Mouse (Mus musculus): ENCODE measurements around the gene Shank1.

Shank1 gene

GRCm38 (mm10) chr7:44341119-44341518, 31.1 kb downstream of the Shank1 start:
- no peak for DNase-seq (ENCODE audit: low read depth)

GRCm38 (mm10) chr7:44341714-44342113, 31.7 kb downstream of the Shank1 start:
- no peak for DNase-seq (ENCODE audit: low read depth)

GRCm38 (mm10) chr7:44343459-44344015, 33.5 kb downstream of the Shank1 start:
- DNase-seq (ENCODE audit: low read depth): no peak

- DNase-seq (ENCODE audit: low read depth): no peak
Observed at GRCm38 (mm10) chr7:44344622-44345021, 34.6 kb downstream of the Shank1 start.

GRCm38 (mm10) chr7:44349043-44349442, 39.0 kb downstream of the Shank1 start:
- no peak for DNase-seq (ENCODE audit: low read depth)

- peak; percentile 40 for DNase-seq (ENCODE audit: low read depth)
Observed at GRCm38 (mm10) chr7:44350957-44351711, 41.1 kb downstream of the Shank1 start.

- DNase-seq (ENCODE audit: low read depth): no peak
Observed at GRCm38 (mm10) chr7:44351881-44352749, 42.1 kb downstream of the Shank1 start.

GRCm38 (mm10) chr7:44352750-44353600, 42.9 kb downstream of the Shank1 start:
- no peak for DNase-seq (ENCODE audit: low read depth)

- no peak for DNase-seq (ENCODE audit: low read depth)
Observed at GRCm38 (mm10) chr7:44353601-44354340, 43.7 kb downstream of the Shank1 start.

- no peak for DNase-seq (ENCODE audit: low read depth)
Observed at GRCm38 (mm10) chr7:44355411-44355810, 45.4 kb downstream of the Shank1 start.

- no peak for DNase-seq (ENCODE audit: low read depth)
Observed at GRCm38 (mm10) chr7:44356590-44357481, 46.8 kb downstream of the Shank1 start.

- DNase-seq (ENCODE audit: low read depth): no peak
Observed at GRCm38 (mm10) chr7:44357531-44357930, 47.5 kb downstream of the Shank1 start.

GRCm38 (mm10) chr7:44358012-44358411, 48.0 kb downstream of the Shank1 start:
- no peak for DNase-seq (ENCODE audit: low read depth)

GRCm38 (mm10) chr7:44358886-44359654, 49.0 kb downstream of the Shank1 start:
- DNase-seq (ENCODE audit: low read depth): no peak

GRCm38 (mm10) chr7:44359908-44360672, 50.0 kb downstream of the Shank1 start:
- DNase-seq (ENCODE audit: low read depth): no peak

GRCm38 (mm10) chr7:44360792-44361301, 50.8 kb downstream of the Shank1 start:
- DNase-seq (ENCODE audit: low read depth): no peak

GRCm38 (mm10) chr7:44372678-44373077, 62.6 kb downstream of the Shank1 start:
- DNase-seq (ENCODE audit: low read depth): no peak

GRCm38 (mm10) chr7:44373460-44373859, 63.4 kb downstream of the Shank1 start:
- DNase-seq (ENCODE audit: low read depth): no peak

Measured in fibroblast of lung, adult 2 months (primary cell).